Mouse (Mus musculus): ENCODE data around the gene Mical3. TPM values are rescaled to one million over a fixed set of nuclear protein-coding genes. Genes with fewer than 3 reads are reported as not detected.

Gene Mical3
- polyA plus RNA-seq, 1 experiment from 2014 or later, result 50.0 TPM

- Histone ChIP-seq H3K4me2 (no peak overlapping the region), H3K36me3 (replicated peaks) (peaks cover 56% of the 10 kb centered on the region), H3K27me3 (replicated peaks) (no peaks in the 10 kb centered on the region), H3K9me3 (no peaks in the 10 kb centered on the region), H3K27ac (no peak overlapping the region), H3K4me1 (no peaks in the 10 kb centered on the region), H3K9ac (no peak overlapping the region), H3K4me3 (no peak overlapping the region)
- no peak for ATAC-seq (replicated peaks)
- 95% methylated on average over 3 of the region's 3 CpGs for WGBS
These were observed 97.5 kb downstream of the Mical3 start for GRCm38 (mm10) chr6:121033250-121033649.

DNA sequence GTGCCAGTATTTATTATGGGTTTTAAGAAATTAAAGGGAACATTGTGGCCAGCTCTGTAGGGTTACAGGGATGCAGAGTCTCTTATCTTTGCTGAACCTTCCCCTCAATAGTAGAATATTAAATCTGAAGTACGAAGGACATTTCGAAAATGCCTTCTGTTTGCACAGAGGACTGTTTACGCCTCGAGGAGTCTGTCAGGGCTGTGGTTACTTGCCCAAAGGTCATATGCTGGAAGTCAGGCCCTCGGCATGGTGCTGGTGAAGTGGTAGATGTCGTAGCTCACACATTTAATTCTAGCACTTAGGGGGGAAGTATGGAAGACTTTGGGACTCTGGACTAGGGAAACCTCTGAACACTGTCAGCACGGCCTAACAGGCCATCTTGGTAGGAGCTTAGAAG lies 99.4 kb downstream of the Mical3 start:
- Histone ChIP-seq H3K27ac (no peak overlapping the region), H3K4me3 (no peak overlapping the region), H3K27me3 (replicated peaks) (no peaks in the 10 kb centered on the region), H3K4me1 (no peaks in the 10 kb centered on the region), H3K9me3 (no peaks in the 10 kb centered on the region), H3K36me3 (replicated peaks) (peaks cover 56% of the 10 kb centered on the region), H3K4me2 (no peak overlapping the region), H3K9ac (no peak overlapping the region)
- no peak for ATAC-seq (replicated peaks)
- 92% methylated on average over 7 of the region's 7 CpGs for WGBS

GRCm38 (mm10) chr6:121029897-121030589 lies 100.8 kb downstream of the Mical3 start:
- Histone ChIP-seq H3K9ac (no peak overlapping the region), H3K27me3 (replicated peaks) (no peaks in the 10 kb centered on the region), H3K36me3 (replicated peaks) (peaks cover 52% of the 10 kb centered on the region), H3K27ac (no peak overlapping the region), H3K9me3 (no peaks in the 10 kb centered on the region), H3K4me2 (no peak overlapping the region), H3K4me3 (no peak overlapping the region), H3K4me1 (no peaks in the 10 kb centered on the region)
- ATAC-seq (replicated peaks), result no peak
- WGBS, result 86% methylated on average over 19 of the region's 19 CpGs

DNA sequence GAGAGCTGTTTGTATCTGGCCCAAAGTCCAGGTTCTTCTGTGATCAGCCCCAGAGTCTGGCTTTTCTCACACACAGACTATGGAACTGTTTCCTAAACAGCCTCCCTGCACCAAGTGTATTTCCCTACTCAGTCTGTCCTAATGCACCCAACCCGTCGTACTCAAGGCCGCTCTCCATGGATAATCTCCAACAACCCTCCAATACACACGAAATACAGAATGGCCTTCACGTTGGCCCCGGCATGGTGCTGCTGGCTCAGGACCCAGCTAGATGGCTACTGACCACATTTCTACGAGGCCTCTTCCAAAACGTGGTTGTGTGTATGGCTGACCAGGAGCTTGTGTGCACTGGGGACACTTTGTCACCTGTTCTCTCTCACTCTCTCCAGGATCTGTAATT lies 102.3 kb downstream of the Mical3 start:
- no peak overlapping the region for H3K9ac ChIP-seq
- 92% methylated on average over 8 of the region's 8 CpGs for WGBS
- H3K4me2 ChIP-seq, result no peak overlapping the region
- peaks cover 39% of the 10 kb centered on the region for H3K36me3 ChIP-seq (replicated peaks)
- no peak for ATAC-seq (replicated peaks)
- no peaks in the 10 kb centered on the region for H3K4me1 ChIP-seq
- H3K9me3 ChIP-seq, result no peaks in the 10 kb centered on the region
- H3K27ac ChIP-seq, result no peak overlapping the region
- no peak overlapping the region for H3K4me3 ChIP-seq
- no peaks in the 10 kb centered on the region for H3K27me3 ChIP-seq (replicated peaks)

GRCm38 (mm10) chr6:121027314-121027713 lies 103.5 kb downstream of the Mical3 start:
- Histone ChIP-seq H3K9ac (no peak overlapping the region), H3K4me1 (no peaks in the 10 kb centered on the region), H3K4me2 (no peak overlapping the region), H3K27me3 (replicated peaks) (no peaks in the 10 kb centered on the region), H3K36me3 (replicated peaks) (peaks cover 35% of the 10 kb centered on the region), H3K4me3 (no peak overlapping the region), H3K27ac (no peak overlapping the region), H3K9me3 (no peaks in the 10 kb centered on the region)
- 36% methylated on average over 5 of the region's 5 CpGs for WGBS
- no peak for ATAC-seq (replicated peaks)

- ATAC-seq (replicated peaks), result no peak
- H3K27me3 ChIP-seq (replicated peaks), result no peaks in the 10 kb centered on the region
- H3K4me1 ChIP-seq, result no peaks in the 10 kb centered on the region
- H3K27ac ChIP-seq, result no peak overlapping the region
- peaks cover 36% of the 10 kb centered on the region for H3K36me3 ChIP-seq (replicated peaks)
- H3K9ac ChIP-seq, result no peak overlapping the region
- H3K4me2 ChIP-seq, result no peak overlapping the region
- H3K4me3 ChIP-seq, result no peak overlapping the region
- H3K9me3 ChIP-seq, result no peaks in the 10 kb centered on the region
- WGBS, result 58% methylated on average over 7 of the region's 7 CpGs
These were observed 103.9 kb downstream of the Mical3 start for GRCm38 (mm10) chr6:121026866-121027265.

DNA sequence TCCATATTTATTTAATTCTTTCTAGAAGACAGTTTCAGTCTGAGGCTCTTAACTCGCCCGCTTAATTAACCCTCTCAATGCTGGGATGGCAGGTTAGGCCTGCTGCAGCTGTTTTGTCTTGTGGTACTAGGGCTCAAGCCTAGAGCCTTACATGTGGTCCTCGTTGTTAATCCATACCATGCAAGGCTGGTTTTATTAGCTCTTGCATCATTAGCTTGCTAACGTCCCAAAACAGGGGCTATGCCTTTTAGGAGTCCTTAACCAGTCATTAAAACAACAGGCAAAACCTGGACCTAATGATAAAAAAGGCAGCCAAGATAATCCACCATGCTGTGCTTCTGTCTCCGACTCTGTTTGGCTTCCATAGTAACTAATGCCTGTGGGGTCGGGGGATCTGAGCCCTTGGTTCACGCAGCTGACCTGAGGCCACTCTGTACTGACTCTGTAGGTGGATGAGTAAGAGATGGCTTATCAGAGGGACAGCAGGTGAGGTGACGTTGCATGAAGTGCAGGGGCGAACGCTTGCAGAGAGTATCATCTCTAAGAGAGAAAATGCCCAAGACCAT lies 104.7 kb downstream of the Mical3 start:
- Histone ChIP-seq H3K27me3 (replicated peaks) (no peaks in the 10 kb centered on the region), H3K36me3 (replicated peaks) (peaks cover 42% of the 10 kb centered on the region), H3K4me3 (no peak overlapping the region), H3K9ac (no peak overlapping the region), H3K4me1 (no peaks in the 10 kb centered on the region), H3K27ac (no peak overlapping the region), H3K9me3 (no peaks in the 10 kb centered on the region), H3K4me2 (no peak overlapping the region)
- 0 out of 2 replicates have a peak, but pooled peaks have one; percentile 51 for ATAC-seq (replicated peaks)
- 36% methylated on average over 10 of the region's 10 CpGs for WGBS

- peaks cover 43% of the 10 kb centered on the region; the same call in 1 of the 2 replicates for H3K36me3 ChIP-seq (replicated peaks)
- no peak overlapping the region for H3K27ac ChIP-seq
- no peak overlapping the region for H3K9ac ChIP-seq
- H3K4me3 ChIP-seq, result no peak overlapping the region
- H3K4me1 ChIP-seq, result no peaks in the 10 kb centered on the region
- WGBS, result 98% methylated on average over 4 of the region's 4 CpGs
- H3K9me3 ChIP-seq, result no peaks in the 10 kb centered on the region
- no peak overlapping the region for H3K4me2 ChIP-seq
- ATAC-seq (replicated peaks), result no peak
- no peaks in the 10 kb centered on the region for H3K27me3 ChIP-seq (replicated peaks)
These were observed 112.7 kb downstream of the Mical3 start for GRCm38 (mm10) chr6:121018147-121018546.

DNA sequence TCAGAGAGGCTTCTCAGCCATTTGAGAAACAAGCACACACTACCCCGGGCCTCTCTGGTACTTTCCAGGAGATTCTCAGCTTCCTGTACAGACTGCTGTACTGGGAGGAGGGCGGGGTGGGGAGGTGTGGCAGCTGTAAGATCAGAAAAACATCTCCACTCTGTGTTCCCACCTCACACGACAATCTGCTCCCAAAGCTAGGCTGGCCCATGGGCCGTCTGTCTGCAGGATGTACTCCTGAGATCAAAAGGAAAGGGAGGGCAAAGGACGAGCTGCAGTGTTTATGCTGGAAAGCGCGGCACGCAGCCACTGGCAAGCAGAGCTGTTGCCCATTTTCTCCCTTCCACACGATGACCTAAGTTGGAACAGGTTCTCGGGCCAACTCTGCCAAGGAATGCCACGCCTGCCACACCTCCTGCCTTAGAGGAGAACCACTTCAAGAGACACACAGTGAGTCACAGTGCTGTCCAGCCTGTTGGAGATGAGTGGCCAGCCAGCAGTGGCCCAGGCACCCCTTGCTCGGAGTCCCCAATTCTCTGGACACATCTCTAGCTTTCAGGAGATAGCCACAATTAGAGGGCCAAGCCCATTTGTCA lies 113.3 kb downstream of the Mical3 start:
- Histone ChIP-seq H3K36me3 (replicated peaks) (peaks cover 38% of the 10 kb centered on the region; the same call in 1 of the 2 replicates), H3K9me3 (no peaks in the 10 kb centered on the region), H3K4me2 (no peak overlapping the region), H3K4me1 (no peaks in the 10 kb centered on the region), H3K4me3 (no peak overlapping the region), H3K27me3 (replicated peaks) (no peaks in the 10 kb centered on the region), H3K9ac (no peak overlapping the region), H3K27ac (no peak overlapping the region)
- 81% methylated on average over 12 of the region's 12 CpGs for WGBS
- no peak for ATAC-seq (replicated peaks)

GRCm38 (mm10) chr6:121016097-121016496 lies 114.7 kb downstream of the Mical3 start:
- no peak overlapping the region for H3K9ac ChIP-seq
- no peak overlapping the region for H3K27ac ChIP-seq
- no peaks in the 10 kb centered on the region for H3K4me1 ChIP-seq
- no peak overlapping the region for H3K4me3 ChIP-seq
- peaks cover 35% of the 10 kb centered on the region; the same call in 1 of the 2 replicates for H3K36me3 ChIP-seq (replicated peaks)
- H3K27me3 ChIP-seq (replicated peaks), result no peaks in the 10 kb centered on the region
- no peak overlapping the region for H3K4me2 ChIP-seq
- ATAC-seq (replicated peaks), result no peak
- H3K9me3 ChIP-seq, result no peaks in the 10 kb centered on the region
- whole genome bisulfite sequencing, result 90% methylated on average over 5 of the region's 5 CpGs

GRCm38 (mm10) chr6:121014339-121014738 lies 116.5 kb downstream of the Mical3 start:
- no peaks in the 10 kb centered on the region for H3K9me3 ChIP-seq
- no peak overlapping the region for H3K4me3 ChIP-seq
- no peak overlapping the region for H3K4me2 ChIP-seq
- WGBS, result 77% methylated on average over 11 of the region's 11 CpGs
- H3K9ac ChIP-seq, result no peak overlapping the region
- H3K27me3 ChIP-seq (replicated peaks), result no peaks in the 10 kb centered on the region
- 0 out of 2 replicates have a peak overlapping the region, but pooled peaks have one; percentile 2 for H3K27ac ChIP-seq
- H3K4me1 ChIP-seq, result no peaks in the 10 kb centered on the region
- H3K36me3 ChIP-seq (replicated peaks), result peaks cover 29% of the 10 kb centered on the region; the same call in 1 of the 2 replicates
- ATAC-seq (replicated peaks), result no peak

GRCm38 (mm10) chr6:121013750-121014149 lies 117.0 kb downstream of the Mical3 start:
- Histone ChIP-seq H3K4me1 (no peaks in the 10 kb centered on the region), H3K36me3 (replicated peaks) (peaks cover 29% of the 10 kb centered on the region; the same call in 1 of the 2 replicates), H3K9me3 (no peaks in the 10 kb centered on the region), H3K27me3 (replicated peaks) (no peaks in the 10 kb centered on the region), H3K4me3 (no peak overlapping the region), H3K27ac (no peak overlapping the region), H3K9ac (no peak overlapping the region), H3K4me2 (no peak overlapping the region)
- WGBS, result 54% methylated on average over 9 of the region's 9 CpGs
- ATAC-seq (replicated peaks), result no peak
